Mouse (Mus musculus) left cerebral cortex, postnatal 10 days (tissue): ENCODE results near the gene Rapgef2. TPM values are rescaled to one million over a fixed set of nuclear protein-coding genes. Genes with fewer than 3 reads are reported as not detected.
"Not testable (repeated sequence)": the region's sequence is repeated elsewhere in the genome, so short reads cannot be mapped to it uniquely, and the experiment has no call there.

Experiments
- DNase-seq, 2 experiments: peaks; one replicate each; pipeline ENCODE4 v3.0.0; 2021 to 2022; ENCODE audit warnings: low spot score in 2 of 2, mixed read lengths in 1 of 2; ENCODE audit errors: extremely low spot score in 1 of 2
- intact Hi-C: fragments of 180-260 bp; cut with DNase I; formaldehyde crosslinking; loops from one replicate; pipeline ENCODE4 v1.15.1; 2025
- total RNA-seq, 2 experiments: library from RNA; stranded (reverse); gene quantifications; 2 replicates each; pipeline ENCODE4 v1.2.3; 2021

Gene Rapgef2
- total RNA-seq, 2 experiments from 2014 or later = 92.8 to 96.4 TPM

- DNase-seq = no peak
- intact Hi-C loops = no loop called here
Measured at GRCm38 (mm10) chr3:79086282-79086681, 200.0 kb downstream of the Rapgef2 start.

- intact Hi-C loops = loop anchor here (5.0 kb wide), 1 partner anchor 518 kb away; no protein-coding TSS in a partner anchor
- DNase-seq = no peak
Measured at GRCm38 (mm10) chr3:79083881-79084280, 202.4 kb downstream of the Rapgef2 start.

GRCm38 (mm10) chr3:79083030-79083429 is 203.3 kb downstream of the Rapgef2 start:
- DNase-seq = no peak
- intact Hi-C loops = loop anchor here (5.0 kb wide), 1 partner anchor 519 kb away; no protein-coding TSS in a partner anchor

- intact Hi-C loops = no loop called here
- no peak for DNase-seq
Measured at GRCm38 (mm10) chr3:79079076-79079475, 207.2 kb downstream of the Rapgef2 start.

- DNase-seq = no peak
- intact Hi-C loops = no loop called here
Measured at GRCm38 (mm10) chr3:79074970-79075369, 211.3 kb downstream of the Rapgef2 start.

GRCm38 (mm10) chr3:79073541-79074244 is 212.6 kb downstream of the Rapgef2 start:
- DNase-seq = no peak
- intact Hi-C loops = no loop called here

GRCm38 (mm10) chr3:79071561-79071960 is 214.8 kb downstream of the Rapgef2 start:
- DNase-seq = peak in 1 of 2 experiments; percentile 43
- intact Hi-C loops = no loop called here

GRCm38 (mm10) chr3:79069891-79070290 is 216.4 kb downstream of the Rapgef2 start:
- no peak for DNase-seq
- intact Hi-C loops = loop anchor here (5.0 kb wide), 1 partner anchor 112 kb away; no protein-coding TSS in a partner anchor

GRCm38 (mm10) chr3:79068976-79069375 is 217.3 kb downstream of the Rapgef2 start:
- no peak for DNase-seq
- intact Hi-C loops = loop anchor here (5.0 kb wide), 1 partner anchor 113 kb away; no protein-coding TSS in a partner anchor

- DNase-seq = peak in 1 of 2 experiments; percentile 35
- intact Hi-C loops = loop anchor here (5.0 kb wide), 1 partner anchor 116 kb away; no protein-coding TSS in a partner anchor
Measured at GRCm38 (mm10) chr3:79066455-79067055, 219.8 kb downstream of the Rapgef2 start.

- no peak for DNase-seq
- intact Hi-C loops = no loop called here
Measured at GRCm38 (mm10) chr3:79064096-79064495, 222.2 kb downstream of the Rapgef2 start.

GRCm38 (mm10) chr3:79061426-79061825 is 224.9 kb downstream of the Rapgef2 start:
- intact Hi-C loops = no loop called here

GRCm38 (mm10) chr3:79058491-79058890 is 227.8 kb downstream of the Rapgef2 start:
- DNase-seq, intact Hi-C loops: not testable (repeated sequence)

More at GRCm38 (mm10) chr3:79061426-79061825, 224.9 kb downstream of the Rapgef2 start:
- DNase-seq = no peak

- no peak for DNase-seq
- intact Hi-C loops = no loop called here
Measured at GRCm38 (mm10) chr3:79045251-79045650, 241.1 kb downstream of the Rapgef2 start.

- intact Hi-C loops = no loop called here
- no peak for DNase-seq
Measured at GRCm38 (mm10) chr3:79042973-79043372, 243.3 kb downstream of the Rapgef2 start.

- peak in 1 of 2 experiments; percentile 63 for DNase-seq
- intact Hi-C loops = no loop called here
Measured at GRCm38 (mm10) chr3:79039666-79040450, 246.5 kb downstream of the Rapgef2 start.

- intact Hi-C loops = no loop called here
- DNase-seq = no peak
Measured at GRCm38 (mm10) chr3:79039008-79039407, 247.3 kb downstream of the Rapgef2 start.

GRCm38 (mm10) chr3:79034457-79034856 is 251.9 kb downstream of the Rapgef2 start:
- intact Hi-C loops = no loop called here
- DNase-seq = no peak

- no peak for DNase-seq
Measured at GRCm38 (mm10) chr3:79030855-79031254, 255.5 kb downstream of the Rapgef2 start.

More at GRCm38 (mm10) chr3:79030855-79031254, 255.5 kb downstream of the Rapgef2 start:
- intact Hi-C loops = no loop called here
